Mouse (Mus musculus) neural tube, embryonic 12.5 days (tissue): ENCODE measurements around the gene Prkci. TPM values are rescaled to one million over a fixed set of nuclear protein-coding genes. Genes with fewer than 3 reads are reported as not detected.

ENCODE experiments used
- ATAC-seq: fragments of 200-750 bp; cut with Nextera tagmentation; 2 replicates; pipeline ENCODE4 v1.8.0; 2017; ENCODE audit warnings: low read depth, mild to moderate bottlenecking, moderate TSS enrichment, moderate library complexity; ENCODE audit not compliant: low FRiP score
- H3K27ac ChIP-seq: fragments of 300-500 bp; sonication (generic); 2 replicates; pipeline ENCODE4 v1.5.1; 2016
- H3K27me3 ChIP-seq: fragments of 300-500 bp; sonication (generic); replicated peaks from 2 replicates; pipeline ENCODE4 v1.6.1; 2016; ENCODE audit warnings: mild to moderate bottlenecking
- H3K36me3 ChIP-seq: fragments of 300-500 bp; sonication (generic); 2 replicates; pipeline ENCODE4 v1.6.1; 2016; ENCODE audit warnings: mild to moderate bottlenecking
- H3K4me1 ChIP-seq: fragments of 300-500 bp; sonication (generic); 2 replicates; pipeline ENCODE4 v1.6.1; 2016
- H3K4me2 ChIP-seq: fragments of 300-500 bp; sonication (generic); replicated peaks from 2 replicates; pipeline ENCODE4 v1.6.1; 2016; ENCODE audit warnings: mild to moderate bottlenecking
- H3K4me3 ChIP-seq: fragments of 300-500 bp; sonication (generic); 2 replicates; pipeline ENCODE4 v1.5.1; 2016
- H3K9ac ChIP-seq: fragments of 300-500 bp; sonication (generic); 2 replicates; pipeline ENCODE4 v1.6.1; 2016; ENCODE audit warnings: mild to moderate bottlenecking
- H3K9me3 ChIP-seq: fragments of 300-500 bp; sonication (generic); 2 replicates; pipeline ENCODE4 v1.6.1; 2016; ENCODE audit warnings: mild to moderate bottlenecking
- WGBS: fragments of 180-500 bp; shearing (Covaris S2); methylation state at CpG from one replicate; pipeline ENCODE4 v1.1.7; 2016; 5-methylcytosine and 5-hydroxymethylcytosine counted together
- polyA plus RNA-seq: library from polyadenylated mRNA; unstranded; fragments of >200 nt; fragmentation: Nextera tagmentation; extraction: Ambion mirVana; gene quantifications from 2 replicates; pipeline ENCODE4 v1.2.1, GENCODE M21; 2016

Gene Prkci
- polyA plus RNA-seq, 1 experiment from 2014 or later = 37.9 TPM

GRCm38 (mm10) chr3:30999401-31000017, 4.0 kb downstream of the Prkci start:
- Histone ChIP-seq H3K27me3 (no peaks in the 10 kb centered on the region), H3K9me3 (no peaks in the 10 kb centered on the region; the same call in 1 of the 2 replicates), H3K4me3 (no peak overlapping the region), H3K4me2 (no peak overlapping the region), H3K27ac (no peak overlapping the region), H3K4me1 (peaks cover 14% of the 10 kb centered on the region), H3K36me3 (no peaks in the 10 kb centered on the region), H3K9ac (no peak overlapping the region)
- no peak for ATAC-seq
- 63% methylated on average over 10 of the region's 10 CpGs for WGBS

GRCm38 (mm10) chr3:31000018-31000407, 4.5 kb downstream of the Prkci start:
- Histone ChIP-seq H3K36me3 (no peaks in the 10 kb centered on the region), H3K9me3 (no peaks in the 10 kb centered on the region; the same call in 1 of the 2 replicates), H3K27ac (no peak overlapping the region), H3K4me2 (no peak overlapping the region), H3K4me3 (no peak overlapping the region), H3K4me1 (peaks cover 14% of the 10 kb centered on the region), H3K27me3 (no peaks in the 10 kb centered on the region), H3K9ac (no peak overlapping the region)
- no peak for ATAC-seq
- 40% methylated on average over 4 of the region's 4 CpGs for WGBS

GRCm38 (mm10) chr3:31001048-31001676, 5.6 kb downstream of the Prkci start:
- no peak overlapping the region for H3K4me3 ChIP-seq
- H3K4me1 ChIP-seq = peaks cover 13% of the 10 kb centered on the region
- no peaks in the 10 kb centered on the region for H3K27me3 ChIP-seq
- H3K4me2 ChIP-seq = no peak overlapping the region
- ATAC-seq = no peak
- WGBS = 37% methylated on average over 3 of the region's 3 CpGs
- no peaks in the 10 kb centered on the region; the same call in 1 of the 2 replicates for H3K9me3 ChIP-seq
- H3K36me3 ChIP-seq = no peaks in the 10 kb centered on the region
- no peak overlapping the region for H3K27ac ChIP-seq
- H3K9ac ChIP-seq = no peak overlapping the region

- no peak for ATAC-seq
- H3K36me3 ChIP-seq = no peaks in the 10 kb centered on the region
- peaks cover 6% of the 10 kb centered on the region for H3K4me1 ChIP-seq
- H3K4me2 ChIP-seq = no peak overlapping the region
- no peak overlapping the region for H3K9ac ChIP-seq
- no peak overlapping the region for H3K4me3 ChIP-seq
- 78% methylated on average over 6 of the region's 6 CpGs for WGBS
- no peak overlapping the region for H3K27ac ChIP-seq
- no peaks in the 10 kb centered on the region; the same call in 1 of the 2 replicates for H3K9me3 ChIP-seq
- H3K27me3 ChIP-seq = no peaks in the 10 kb centered on the region
Observed at GRCm38 (mm10) chr3:31004320-31005209, 9.0 kb downstream of the Prkci start.

- no peak overlapping the region for H3K4me3 ChIP-seq
- H3K27ac ChIP-seq = no peak overlapping the region
- no peaks in the 10 kb centered on the region for H3K36me3 ChIP-seq
- no peak overlapping the region for H3K9ac ChIP-seq
- H3K9me3 ChIP-seq = no peaks in the 10 kb centered on the region
- no peak overlapping the region for H3K4me2 ChIP-seq
- ATAC-seq = no peak
- WGBS = 90% methylated on average over 2 of the region's 2 CpGs
- H3K27me3 ChIP-seq = no peaks in the 10 kb centered on the region
- H3K4me1 ChIP-seq = 0 out of 2 replicates have a peak, but pooled peaks cover 2% of the 10 kb centered on the region
Observed at GRCm38 (mm10) chr3:31014374-31014773, 18.8 kb downstream of the Prkci start.

GRCm38 (mm10) chr3:31015682-31016443, 20.3 kb downstream of the Prkci start:
- no peak overlapping the region for H3K9ac ChIP-seq
- H3K4me2 ChIP-seq = no peak overlapping the region
- 82% methylated on average over 10 of the region's 10 CpGs for WGBS
- no peak overlapping the region for H3K4me3 ChIP-seq
- H3K27ac ChIP-seq = no peak overlapping the region
- H3K27me3 ChIP-seq = no peaks in the 10 kb centered on the region
- H3K36me3 ChIP-seq = no peaks in the 10 kb centered on the region
- no peak for ATAC-seq
- 0 out of 2 replicates have a peak, but pooled peaks cover 2% of the 10 kb centered on the region for H3K4me1 ChIP-seq
- no peaks in the 10 kb centered on the region for H3K9me3 ChIP-seq

- Histone ChIP-seq H3K27ac (no peak overlapping the region), H3K9me3 (no peaks in the 10 kb centered on the region), H3K9ac (no peak overlapping the region), H3K27me3 (no peaks in the 10 kb centered on the region), H3K36me3 (0 out of 2 replicates have a peak, but pooled peaks cover under 1% of the 10 kb centered on the region), H3K4me3 (no peak overlapping the region), H3K4me2 (no peak overlapping the region), H3K4me1 (0 out of 2 replicates have a peak, but pooled peaks cover 2% of the 10 kb centered on the region)
- no peak for ATAC-seq
- 44% methylated on average over 9 of the region's 9 CpGs for WGBS
Observed at GRCm38 (mm10) chr3:31016594-31017196, 21.1 kb downstream of the Prkci start.

- H3K9ac ChIP-seq = no peak overlapping the region
- no peak for ATAC-seq
- no peak overlapping the region for H3K27ac ChIP-seq
- 56% methylated on average over 4 of the region's 4 CpGs for WGBS
- 0 out of 2 replicates have a peak, but pooled peaks cover 2% of the 10 kb centered on the region for H3K4me1 ChIP-seq
- 0 out of 2 replicates have a peak, but pooled peaks cover 5% of the 10 kb centered on the region for H3K36me3 ChIP-seq
- no peak overlapping the region for H3K4me3 ChIP-seq
- H3K4me2 ChIP-seq = no peak overlapping the region
- H3K9me3 ChIP-seq = no peaks in the 10 kb centered on the region
- no peaks in the 10 kb centered on the region for H3K27me3 ChIP-seq
Observed at GRCm38 (mm10) chr3:31017652-31018051, 22.1 kb downstream of the Prkci start.

- Histone ChIP-seq H3K27me3 (no peaks in the 10 kb centered on the region), H3K9me3 (no peaks in the 10 kb centered on the region), H3K4me1 (peaks cover 8% of the 10 kb centered on the region; the same call in 1 of the 2 replicates), H3K9ac (no peak overlapping the region), H3K27ac (no peak overlapping the region), H3K36me3 (0 out of 2 replicates have a peak, but pooled peaks cover 5% of the 10 kb centered on the region), H3K4me2 (no peak overlapping the region), H3K4me3 (no peak overlapping the region)
- ATAC-seq = no peak
- WGBS = 88% methylated on average over 1 of the region's 1 CpGs
Observed at GRCm38 (mm10) chr3:31019287-31019686, 23.7 kb downstream of the Prkci start.

GRCm38 (mm10) chr3:31019793-31020447, 24.4 kb downstream of the Prkci start:
- WGBS = 89% methylated on average over 5 of the region's 5 CpGs

GRCm38 (mm10) chr3:31020656-31021055, 25.1 kb downstream of the Prkci start:
- H3K4me2 ChIP-seq = no peak overlapping the region
- H3K36me3 ChIP-seq = peaks cover 5% of the 10 kb centered on the region; the same call in 1 of the 2 replicates
- no peak overlapping the region for H3K9ac ChIP-seq
- no peak overlapping the region for H3K4me3 ChIP-seq
- 90% methylated on average over 4 of the region's 4 CpGs for WGBS
- H3K27me3 ChIP-seq = no peaks in the 10 kb centered on the region
- H3K27ac ChIP-seq = no peak overlapping the region
- peaks cover 8% of the 10 kb centered on the region; the same call in 1 of the 2 replicates for H3K4me1 ChIP-seq
- no peaks in the 10 kb centered on the region for H3K9me3 ChIP-seq
- no peak for ATAC-seq

More at GRCm38 (mm10) chr3:31019793-31020447, 24.4 kb downstream of the Prkci start:
- Histone ChIP-seq H3K36me3 (peaks cover 5% of the 10 kb centered on the region; the same call in 1 of the 2 replicates), H3K9ac (no peak overlapping the region), H3K4me3 (no peak overlapping the region), H3K9me3 (no peaks in the 10 kb centered on the region), H3K4me2 (no peak overlapping the region), H3K4me1 (peaks cover 8% of the 10 kb centered on the region; the same call in 1 of the 2 replicates), H3K27me3 (no peaks in the 10 kb centered on the region), H3K27ac (no peak overlapping the region)
- ATAC-seq = no peak
